Mouse (Mus musculus) forebrain, embryonic 13.5 days (tissue): Measurements from ENCODE around the gene Sephs2. TPM values are rescaled to one million over a fixed set of nuclear protein-coding genes. Genes with fewer than 3 reads are reported as not detected.

Source experiments
- ATAC-seq: fragments of 200-750 bp; cut with Nextera tagmentation; 2 replicates; pipeline ENCODE4 v1.8.0; 2017
- H3K27ac ChIP-seq: fragments of 300-500 bp; sonication (generic); 2 replicates; pipeline ENCODE4 v1.5.1; 2015; ENCODE audit warnings: inconsistent platforms, mild to moderate bottlenecking, moderate library complexity
- H3K27me3 ChIP-seq: fragments of 300-500 bp; sonication (generic); 2 replicates; pipeline ENCODE4 v1.6.1; 2015; ENCODE audit warnings: mild to moderate bottlenecking, inconsistent platforms
- H3K36me3 ChIP-seq: fragments of 300-500 bp; sonication (generic); 2 replicates; pipeline ENCODE4 v1.6.1; 2015; ENCODE audit warnings: mild to moderate bottlenecking, inconsistent platforms; ENCODE audit not compliant: poor library complexity, severe bottlenecking
- H3K4me1 ChIP-seq: fragments of 300-500 bp; sonication (generic); 2 replicates; pipeline ENCODE4 v1.6.1; 2015; ENCODE audit warnings: inconsistent platforms
- H3K4me2 ChIP-seq: fragments of 300-500 bp; sonication (generic); 2 replicates; pipeline ENCODE4 v1.6.1; 2015; ENCODE audit warnings: inconsistent platforms, mild to moderate bottlenecking, moderate library complexity
- H3K4me3 ChIP-seq: fragments of 300-500 bp; sonication (generic); 2 replicates; pipeline ENCODE4 v1.5.1; 2015; ENCODE audit warnings: mild to moderate bottlenecking, inconsistent platforms
- H3K9ac ChIP-seq: fragments of 300-500 bp; sonication (generic); 2 replicates; pipeline ENCODE4 v1.6.1; 2015; ENCODE audit warnings: mild to moderate bottlenecking, inconsistent platforms
- H3K9me3 ChIP-seq: fragments of 300-500 bp; sonication (generic); replicated peaks from 2 replicates; pipeline ENCODE4 v1.6.1; 2016; ENCODE audit warnings: inconsistent platforms
- WGBS: fragments of 180-500 bp; shearing (Covaris S2); methylation state at CpG from one replicate; pipeline ENCODE4 v1.1.7; 2015; 5-methylcytosine and 5-hydroxymethylcytosine counted together
- polyA plus RNA-seq: library from polyadenylated mRNA; unstranded; fragments of >200 nt; fragmentation: Nextera tagmentation; extraction: Ambion mirVana; gene quantifications from 2 replicates; pipeline ENCODE4 v1.2.1, GENCODE M21; 2015

Gene Sephs2
- polyA plus RNA-seq, 1 experiment from 2014 or later = 51.1 TPM

GRCm38 (mm10) chr7:127244658-127245510 lies 29.0 kb downstream of the Sephs2 start:
- ATAC-seq = peak; percentile 67
- peak overlapping the region; percentile 90 for H3K9ac ChIP-seq
- H3K27me3 ChIP-seq = no peaks in the 10 kb centered on the region
- H3K36me3 ChIP-seq = peaks cover 38% of the 10 kb centered on the region
- no peaks in the 10 kb centered on the region for H3K9me3 ChIP-seq
- 14% methylated on average over 23 of the region's 33 CpGs for WGBS
- H3K4me2 ChIP-seq = peak overlapping the region; percentile 75
- peak overlapping the region; percentile 85 for H3K4me3 ChIP-seq
- H3K27ac ChIP-seq = peak overlapping the region; percentile 87
- H3K4me1 ChIP-seq = peaks cover 26% of the 10 kb centered on the region

GRCm38 (mm10) chr7:127243870-127244657 lies 29.8 kb downstream of the Sephs2 start, which contains the start of gene Zfp771:
Zfp771 (plus strand) TSS chr7:127244274.
- peak within 1 kb of the TSS; percentile 90 for H3K9ac ChIP-seq
- no peaks in the 10 kb centered on the region for H3K9me3 ChIP-seq
- peaks cover 26% of the 10 kb centered on the region for H3K4me1 ChIP-seq
- H3K4me3 ChIP-seq = peak within 1 kb of the TSS; percentile 85
- H3K36me3 ChIP-seq = peaks cover 33% of the 10 kb centered on the region
- H3K4me2 ChIP-seq = peak within 1 kb of the TSS; percentile 75
- peak; percentile 95 for ATAC-seq
- H3K27me3 ChIP-seq = no peaks in the 10 kb centered on the region
- WGBS = under 1% methylated on average over 49 of the region's 56 CpGs
- H3K27ac ChIP-seq = peak within 1 kb of the TSS; percentile 87

- Histone ChIP-seq H3K27me3 (no peaks in the 10 kb centered on the region), H3K4me2 (peak overlapping the region; percentile 75), H3K36me3 (peaks cover 35% of the 10 kb centered on the region), H3K27ac (peak overlapping the region; percentile 87), H3K4me1 (peaks cover 26% of the 10 kb centered on the region), H3K9me3 (no peaks in the 10 kb centered on the region), H3K4me3 (peak overlapping the region; percentile 85), H3K9ac (peak overlapping the region; percentile 90; the same call in 1 of the 2 replicates)
- 38% methylated on average over 2 of the region's 2 CpGs for WGBS
- no peak; the same call in 1 of the 2 replicates for ATAC-seq
Observed at GRCm38 (mm10) chr7:127243361-127243867, 30.4 kb downstream of the Sephs2 start.

- H3K4me1 ChIP-seq = peaks cover 38% of the 10 kb centered on the region
- 73% methylated on average over 2 of the region's 2 CpGs for WGBS
- H3K9me3 ChIP-seq = no peaks in the 10 kb centered on the region
- H3K36me3 ChIP-seq = peaks cover 58% of the 10 kb centered on the region
- H3K27ac ChIP-seq = no peak overlapping the region
- peak overlapping the region; percentile 90 for H3K4me2 ChIP-seq
- ATAC-seq = no peak
- peak overlapping the region; percentile 94 for H3K4me3 ChIP-seq
- no peaks in the 10 kb centered on the region for H3K27me3 ChIP-seq
- peak overlapping the region; percentile 97; the same call in 1 of the 2 replicates for H3K9ac ChIP-seq
Observed at GRCm38 (mm10) chr7:127234777-127235176, 39.1 kb downstream of the Sephs2 start.

GRCm38 (mm10) chr7:127233765-127234164 lies 40.1 kb downstream of the Sephs2 start:
- WGBS = 5% methylated on average over 9 of the region's 9 CpGs
- Histone ChIP-seq H3K27me3 (no peaks in the 10 kb centered on the region), H3K27ac (peak overlapping the region; percentile 99), H3K4me2 (peak overlapping the region; percentile 90), H3K4me3 (peak overlapping the region; percentile 94), H3K36me3 (peaks cover 60% of the 10 kb centered on the region), H3K9ac (peak overlapping the region; percentile 97), H3K9me3 (no peaks in the 10 kb centered on the region), H3K4me1 (peaks cover 42% of the 10 kb centered on the region)
- no peak for ATAC-seq

GRCm38 (mm10) chr7:127233368-127233749 lies 40.5 kb downstream of the Sephs2 start:
- peak; percentile 43; the same call in 1 of the 2 replicates for ATAC-seq
- Histone ChIP-seq H3K9me3 (no peaks in the 10 kb centered on the region), H3K9ac (peak overlapping the region; percentile 97), H3K27me3 (no peaks in the 10 kb centered on the region), H3K36me3 (peaks cover 59% of the 10 kb centered on the region), H3K4me3 (peak overlapping the region; percentile 94), H3K27ac (peak overlapping the region; percentile 99), H3K4me1 (peaks cover 42% of the 10 kb centered on the region), H3K4me2 (peak overlapping the region; percentile 90)
- whole genome bisulfite sequencing = under 1% methylated on average over 27 of the region's 27 CpGs

GRCm38 (mm10) chr7:127232622-127233367 lies 41.1 kb downstream of the Sephs2 start, which contains the start of the genes Zfp553 and Sept1:
Zfp553 (plus strand) TSS chr7:127233061.
Sept1 (minus strand) TSS chr7:127233130.
- H3K4me3 ChIP-seq = peak within 1 kb of the TSS; percentile 94
- peaks cover 42% of the 10 kb centered on the region for H3K4me1 ChIP-seq
- H3K9ac ChIP-seq = peak within 1 kb of the TSS; percentile 97
- H3K36me3 ChIP-seq = peaks cover 53% of the 10 kb centered on the region
- ATAC-seq = peak; percentile 94
- H3K27ac ChIP-seq = peak within 1 kb of the TSS; percentile 99
- no peaks in the 10 kb centered on the region for H3K9me3 ChIP-seq
- WGBS = under 1% methylated on average over 62 of the region's 64 CpGs
- peak within 1 kb of the TSS; percentile 90 for H3K4me2 ChIP-seq
- H3K27me3 ChIP-seq = no peaks in the 10 kb centered on the region

GRCm38 (mm10) chr7:127231826-127232621 lies 41.8 kb downstream of the Sephs2 start:
- peaks cover 45% of the 10 kb centered on the region for H3K36me3 ChIP-seq
- H3K4me1 ChIP-seq = peaks cover 42% of the 10 kb centered on the region
- no peaks in the 10 kb centered on the region for H3K9me3 ChIP-seq
- peak overlapping the region; percentile 94 for H3K4me3 ChIP-seq
- 4% methylated on average over 20 of the region's 20 CpGs for WGBS
- H3K27ac ChIP-seq = peak overlapping the region; percentile 99
- H3K9ac ChIP-seq = peak overlapping the region; percentile 97
- H3K4me2 ChIP-seq = peak overlapping the region; percentile 90
- no peak for ATAC-seq
- H3K27me3 ChIP-seq = no peaks in the 10 kb centered on the region

- Histone ChIP-seq H3K4me1 (peaks cover 38% of the 10 kb centered on the region), H3K27ac (peak overlapping the region; percentile 99; the same call in 1 of the 2 replicates), H3K4me2 (peak overlapping the region; percentile 90), H3K27me3 (no peaks in the 10 kb centered on the region), H3K9ac (peak overlapping the region; percentile 97), H3K9me3 (no peaks in the 10 kb centered on the region), H3K36me3 (peaks cover 39% of the 10 kb centered on the region), H3K4me3 (peak overlapping the region; percentile 94)
- 66% methylated on average over 3 of the region's 3 CpGs for WGBS
- ATAC-seq = no peak
Observed at GRCm38 (mm10) chr7:127231376-127231775, 42.5 kb downstream of the Sephs2 start.

GRCm38 (mm10) chr7:127228615-127229303 lies 45.1 kb downstream of the Sephs2 start:
- H3K27ac ChIP-seq = 0 out of 2 replicates have a peak overlapping the region, but pooled peaks have one; percentile 22
- H3K4me3 ChIP-seq = no peak overlapping the region
- no peaks in the 10 kb centered on the region for H3K27me3 ChIP-seq
- H3K36me3 ChIP-seq = peaks cover 24% of the 10 kb centered on the region; the same call in 1 of the 2 replicates
- no peak overlapping the region for H3K4me2 ChIP-seq
- ATAC-seq = no peak
- no peaks in the 10 kb centered on the region for H3K9me3 ChIP-seq
- 58% methylated on average over 4 of the region's 4 CpGs for WGBS
- H3K9ac ChIP-seq = no peak overlapping the region
- H3K4me1 ChIP-seq = peaks cover 24% of the 10 kb centered on the region
